Mouse (Mus musculus) heart, adult 18-20 months (tissue): ENCODE measurements around the gene Serinc4. TPM values are rescaled to one million over a fixed set of nuclear protein-coding genes. Genes with fewer than 3 reads are reported as not detected.

ENCODE experiments used
- DNase-seq, 2 experiments: peaks; one replicate each; pipeline ENCODE4 v3.0.0; 2021 to 2022; ENCODE audit warnings: mixed read lengths in 1 of 2
- total RNA-seq, 2 experiments: library from RNA; stranded (reverse); gene quantifications; 2 replicates each; pipeline ENCODE4 v1.2.3; 2021

Serinc4 gene
- total RNA-seq, 2 experiments from 2014 or later = not detected

GRCm38 (mm10) chr2:121447006-121447405 lies 9.6 kb downstream of the Serinc4 start:
- DNase-seq = no peak

DNA sequence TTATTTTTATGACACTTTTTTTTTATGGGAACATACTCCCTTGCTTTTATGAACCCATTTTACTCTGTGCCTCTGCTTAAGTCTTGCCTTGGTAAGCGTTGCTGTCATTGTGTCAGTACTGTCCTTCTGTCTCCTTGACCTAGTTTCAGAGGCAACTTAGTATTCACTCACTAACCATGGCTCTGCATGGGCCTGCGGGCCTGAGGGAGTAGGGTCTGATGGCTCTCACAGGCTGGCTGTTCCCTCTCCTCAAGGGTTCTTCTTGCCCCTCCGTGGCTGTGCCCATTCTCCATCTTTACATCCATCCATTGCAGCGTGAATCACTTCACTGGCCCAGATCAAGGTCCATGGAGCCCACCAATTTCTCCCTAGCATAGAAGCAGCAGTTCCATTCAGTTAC lies 10.1 kb downstream of the Serinc4 start:
- no peak for DNase-seq

DNA sequence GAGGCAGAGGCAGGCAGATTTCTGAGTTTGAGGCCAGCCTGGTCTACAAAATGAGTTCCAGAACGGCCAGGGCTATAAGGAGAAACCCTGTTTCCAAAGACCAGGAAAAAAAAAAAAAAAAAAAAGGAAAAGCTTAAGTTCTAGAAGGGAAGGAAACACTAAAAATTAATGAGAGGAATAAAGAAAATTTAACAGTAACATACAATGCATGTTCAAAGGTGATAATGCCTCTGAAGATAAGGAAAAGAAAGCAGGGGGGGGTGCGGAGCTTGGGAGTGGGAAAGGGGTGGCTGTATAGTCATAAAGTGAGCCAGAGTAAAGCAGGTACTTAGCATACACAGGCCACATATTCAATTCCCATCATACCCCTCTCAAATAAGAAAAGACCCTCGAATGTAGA lies 11.5 kb downstream of the Serinc4 start:
- no peak for DNase-seq

DNA sequence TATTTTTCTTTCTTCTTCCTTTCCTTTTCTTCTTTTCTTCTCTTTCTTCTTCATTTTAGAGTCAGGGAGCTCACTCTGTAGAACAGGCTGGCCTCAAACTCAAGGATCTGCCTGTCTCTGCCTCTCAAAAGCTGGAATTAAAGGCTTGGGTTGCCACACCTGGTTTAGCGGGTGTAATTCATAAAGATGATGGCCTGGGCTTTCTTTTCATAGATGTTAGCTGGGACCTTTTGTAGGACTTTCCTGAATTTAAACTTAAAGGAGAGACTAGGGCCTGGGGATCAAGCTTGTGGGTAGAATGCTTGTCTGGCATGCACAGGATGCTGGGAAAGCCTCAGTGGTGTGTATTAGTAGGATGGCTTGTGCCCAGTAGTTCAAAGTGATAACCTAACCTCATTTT lies 12.4 kb downstream of the Serinc4 start, which contains the start of gene Ell3:
Gene Ell3 (minus strand): TSS at position 101 of the 400 bp plus-strand sequence.
- DNase-seq = no peak

- DNase-seq = no peak
Observed at GRCm38 (mm10) chr2:121443068-121443349, 13.6 kb downstream of the Serinc4 start.

DNA sequence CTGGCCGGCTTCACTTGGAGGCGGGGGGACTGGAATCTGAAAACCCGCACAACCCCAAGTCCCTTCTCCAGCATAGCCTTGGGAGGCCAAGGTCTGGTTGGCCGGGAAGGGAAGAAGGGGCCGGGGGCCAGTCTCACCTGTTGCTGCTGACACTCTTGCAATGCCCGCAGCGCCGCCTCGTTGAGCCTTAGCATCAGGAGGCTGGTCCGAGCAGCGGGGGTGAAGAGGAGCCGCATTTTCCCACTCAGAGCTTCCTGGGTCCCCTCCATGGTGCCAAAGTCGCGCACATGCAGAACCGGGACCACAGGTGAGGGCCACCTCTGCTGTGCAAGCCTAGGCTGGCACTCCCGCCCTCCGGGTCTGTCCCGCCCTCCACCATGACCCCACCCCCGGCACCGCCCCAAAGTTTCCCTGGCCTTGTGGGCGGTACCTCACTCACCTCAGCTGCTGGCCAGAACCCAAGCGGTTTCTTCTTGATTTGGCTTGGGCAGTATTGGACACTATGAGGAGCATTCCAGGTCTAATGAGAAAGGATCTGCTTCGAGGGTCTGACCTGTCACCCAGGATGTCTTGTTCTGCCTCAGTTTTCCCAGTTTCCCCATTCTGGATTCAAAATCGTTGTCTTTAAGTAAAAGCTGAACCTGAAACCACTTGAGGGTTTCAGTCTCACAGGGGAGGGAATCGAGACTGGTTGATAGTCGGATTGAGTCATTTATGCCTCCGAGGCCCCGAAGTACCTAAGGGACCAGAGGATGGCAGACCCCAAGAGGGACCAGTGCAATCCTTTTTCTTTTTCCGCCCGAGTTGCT lies 14.1 kb downstream of the Serinc4 start:
- DNase-seq = peak; percentile 74 to 86

GRCm38 (mm10) chr2:121441800-121442199 lies 14.8 kb downstream of the Serinc4 start:
- DNase-seq = no peak

- DNase-seq = no peak
Observed at GRCm38 (mm10) chr2:121440834-121441605, 15.6 kb downstream of the Serinc4 start.

DNA sequence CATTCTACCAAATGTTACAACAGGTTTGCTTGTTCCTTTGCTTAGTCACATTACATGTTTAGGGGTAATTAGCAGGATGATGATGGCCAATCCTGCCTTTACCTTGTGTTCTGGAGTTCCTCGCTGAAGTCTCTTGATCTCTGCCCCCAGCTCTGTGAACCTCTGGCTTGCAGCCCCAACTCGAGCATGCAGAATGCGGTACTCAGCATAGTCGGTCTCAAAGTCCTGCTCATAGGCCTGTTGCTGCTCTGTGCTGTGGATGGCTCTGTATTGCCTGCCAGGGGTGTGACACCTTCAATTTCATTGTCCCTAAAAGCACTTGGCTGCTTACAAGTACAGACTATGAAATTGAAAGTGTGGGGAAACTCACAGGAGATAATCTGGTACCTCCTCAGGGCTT lies 16.8 kb downstream of the Serinc4 start:
- no peak for DNase-seq

DNA sequence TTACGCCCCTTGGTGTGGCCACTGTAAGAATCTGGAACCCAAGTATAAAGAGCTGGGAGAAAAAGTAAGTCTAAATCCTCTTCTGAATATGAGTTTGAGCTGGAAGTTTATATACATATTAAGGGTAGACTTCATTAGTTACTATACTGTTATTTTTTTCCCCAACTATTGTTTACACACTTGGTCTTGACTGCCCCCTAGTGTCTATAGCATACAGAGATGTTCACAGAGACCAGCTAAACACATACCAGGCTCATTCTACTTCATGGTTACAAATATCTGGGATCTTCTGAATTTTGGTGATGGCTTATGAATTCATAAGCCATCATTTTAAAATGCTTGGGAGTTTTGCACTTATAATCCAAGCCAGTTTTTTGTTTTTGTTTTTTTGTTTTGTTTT lies 21.7 kb downstream of the Serinc4 start:
- DNase-seq = no peak

- DNase-seq = no peak
Observed at GRCm38 (mm10) chr2:121425890-121426289, 30.7 kb downstream of the Serinc4 start.

GRCm38 (mm10) chr2:121423166-121423565 lies 33.4 kb downstream of the Serinc4 start:
- no peak for DNase-seq

DNA sequence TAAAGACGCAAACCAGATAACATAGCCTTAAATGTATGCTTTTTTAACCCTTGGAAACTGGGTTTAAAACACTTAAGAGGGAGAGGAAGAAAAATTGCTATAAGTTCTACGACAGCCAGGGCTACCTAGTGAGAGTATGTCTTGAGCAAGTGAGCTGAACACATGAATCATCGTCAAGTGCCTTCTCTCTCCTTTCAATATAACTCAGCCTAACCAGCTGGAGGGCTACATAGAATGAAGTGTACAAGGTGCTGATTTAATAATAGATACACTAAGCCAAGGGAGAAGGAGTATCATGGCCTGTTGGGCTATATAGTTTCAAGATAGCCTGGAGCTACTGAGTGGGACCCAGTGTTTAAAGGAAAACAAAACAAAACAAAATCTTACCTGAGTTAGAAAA lies 38.1 kb downstream of the Serinc4 start:
- no peak for DNase-seq

GRCm38 (mm10) chr2:121416356-121416755 lies 40.2 kb downstream of the Serinc4 start:
- no peak for DNase-seq

GRCm38 (mm10) chr2:121415591-121415990 lies 41.0 kb downstream of the Serinc4 start:
- no peak for DNase-seq

- no peak for DNase-seq
Observed at GRCm38 (mm10) chr2:121415103-121415502, 41.5 kb downstream of the Serinc4 start.

DNA sequence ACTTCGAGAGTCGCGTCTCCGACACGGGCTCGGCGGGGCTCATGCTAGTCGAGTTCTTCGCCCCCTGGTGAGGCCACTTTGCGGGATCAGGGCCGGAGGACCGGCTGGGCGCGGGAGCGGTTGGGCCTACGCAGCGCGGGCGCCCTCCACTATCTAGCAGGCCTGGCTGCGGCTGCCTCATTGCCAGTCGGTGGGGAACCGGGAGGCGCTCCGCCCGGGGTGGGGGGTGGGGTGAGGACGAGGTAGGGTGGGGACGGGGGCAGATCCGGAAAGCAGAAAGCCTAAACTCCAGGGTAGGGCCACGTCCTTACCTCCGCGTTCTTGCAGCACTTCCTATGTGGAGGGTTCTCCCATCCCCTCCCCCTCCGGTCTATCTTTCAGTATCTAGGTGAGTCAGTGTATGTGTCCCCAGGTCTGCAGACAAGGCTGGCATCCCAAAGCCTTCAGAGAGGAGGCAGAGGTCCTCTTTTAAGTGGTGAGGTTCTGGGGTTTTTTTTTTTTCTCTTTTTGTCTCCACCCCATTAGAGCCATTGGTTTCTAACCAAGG lies 42.4 kb downstream of the Serinc4 start:
- DNase-seq = peak in 1 of 2 experiments; percentile 57

- DNase-seq = peak; percentile 95 to 99
Observed at GRCm38 (mm10) chr2:121413387-121414042, 43.1 kb downstream of the Serinc4 start, which contains the start of the genes Pdia3 and Catsper2. TSS of gene Pdia3 (plus strand) at chr2:121413775. TSS of gene Catsper2 (minus strand) at chr2:121413792.

DNA sequence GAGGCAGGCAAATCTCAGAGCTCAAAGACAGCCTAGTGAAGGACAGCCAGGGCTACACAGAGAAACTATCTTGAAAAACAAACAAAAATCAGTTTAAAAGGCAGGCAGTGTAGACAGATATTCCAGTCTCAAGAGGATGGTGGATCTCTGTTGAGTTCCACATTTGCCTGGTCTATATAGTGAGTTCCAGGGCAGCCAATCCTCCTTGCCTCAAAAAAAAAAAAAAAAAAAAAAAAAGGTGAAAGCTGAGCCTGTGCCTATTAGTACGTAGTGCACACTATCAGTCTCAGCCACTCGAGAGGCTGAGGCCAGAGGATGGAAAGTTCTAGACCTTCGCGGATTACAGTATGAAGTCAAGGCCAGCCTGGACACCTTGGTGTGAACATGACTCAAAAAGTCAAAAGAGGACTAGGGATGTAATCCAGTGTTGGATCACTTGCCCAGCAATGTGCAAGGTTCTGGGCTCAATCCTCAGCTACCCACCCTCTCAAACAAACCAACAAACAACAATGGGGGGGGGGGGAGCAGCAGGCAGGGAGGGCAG lies 43.7 kb downstream of the Serinc4 start:
- peak in 1 of 2 experiments; percentile 28 for DNase-seq

GRCm38 (mm10) chr2:121408160-121408559 lies 48.4 kb downstream of the Serinc4 start:
- peak; percentile 32 to 50 for DNase-seq

- no peak for DNase-seq
Observed at GRCm38 (mm10) chr2:121403296-121403695, 53.3 kb downstream of the Serinc4 start.

- DNase-seq = peak; percentile 47 to 91
Observed at GRCm38 (mm10) chr2:121396624-121397023, 60.0 kb downstream of the Serinc4 start.
